Mouse (Mus musculus): ENCODE results near the gene Plk4. TPM values are rescaled to one million over a fixed set of nuclear protein-coding genes. Genes with fewer than 3 reads are reported as not detected.

The Plk4 gene
- 82.3 and 84.7 TPM in 2 replicates for polyA plus RNA-seq (2014; fragmentation: Nextera tagmentation; extraction: Ambion mirVana)

GRCm38 (mm10) chr3:40799530-40800372, at the start of gene Plk4:
Gene Plk4, plus strand, starts transcription at chr3:40800019.
- Histone ChIP-seq H3K27ac (replicated peaks; ENCODE audit: low read depth, low read length) (peak within 1 kb of the TSS; percentile 38), H3K4me1 (ENCODE audit: control insufficient read depth, insufficient read depth, low read length) (peaks cover 3% of the 10 kb centered on the region; the same call in 1 of the 2 replicates), H3K4me3 (ENCODE audit: low read depth, low read length) (peak within 1 kb of the TSS; percentile 94), H3K27me3 (ENCODE audit: control insufficient read depth, insufficient read depth, low read length) (no peaks in the 10 kb centered on the region), H3K4me2 (ENCODE audit: low read depth, severe bottlenecking) (peak within 1 kb of the TSS; percentile 71), H3K36me3 (ENCODE audit: control insufficient read depth, insufficient read depth, low read length) (peaks cover 2% of the 10 kb centered on the region; the same call in 1 of the 2 replicates), H3K9ac (ENCODE audit: low read length) (peak within 1 kb of the TSS; percentile 88), H3K9me3 (ENCODE audit: control insufficient read depth, low read length) (no peaks in the 10 kb centered on the region)
- 3% methylated on average over 66 of the region's 66 CpGs for WGBS
- ATAC-seq (ENCODE audit: insufficient number of reproducible peaks, low FRiP score, low TSS enrichment, low read depth) (peak; percentile 99), DNase-seq (ENCODE audit: low spot score) (peak; percentile 96)

GRCm38 (mm10) chr3:40760746-40761145, 39.1 kb upstream of the Plk4 start:
- no peak overlapping the region for H3K4me3 ChIP-seq (ENCODE audit: low read depth, low read length)
- WGBS = 93% methylated on average over 3 of the region's 3 CpGs
- DNase-seq (ENCODE audit: low spot score) (no peak), ATAC-seq (ENCODE audit: insufficient number of reproducible peaks, low FRiP score, low TSS enrichment, low read depth) (no peak)
- H3K9ac ChIP-seq (ENCODE audit: low read length) = no peak overlapping the region
- H3K27ac ChIP-seq (replicated peaks; ENCODE audit: low read depth, low read length) = no peak overlapping the region
- H3K27me3 ChIP-seq (ENCODE audit: control insufficient read depth, insufficient read depth, low read length) = no peaks in the 10 kb centered on the region
- no peaks in the 10 kb centered on the region for H3K4me1 ChIP-seq (ENCODE audit: control insufficient read depth, insufficient read depth, low read length)
- H3K36me3 ChIP-seq (ENCODE audit: control insufficient read depth, insufficient read depth, low read length) = no peaks in the 10 kb centered on the region
- H3K4me2 ChIP-seq (ENCODE audit: low read depth, severe bottlenecking) = no peak overlapping the region
- H3K9me3 ChIP-seq (ENCODE audit: control insufficient read depth, low read length) = no peaks in the 10 kb centered on the region

GRCm38 (mm10) chr3:40761312-40761711, 38.5 kb upstream of the Plk4 start:
- no peaks in the 10 kb centered on the region for H3K9me3 ChIP-seq (ENCODE audit: control insufficient read depth, low read length)
- H3K4me2 ChIP-seq (ENCODE audit: low read depth, severe bottlenecking) = no peak overlapping the region
- no peak overlapping the region for H3K4me3 ChIP-seq (ENCODE audit: low read depth, low read length)
- no peaks in the 10 kb centered on the region for H3K4me1 ChIP-seq (ENCODE audit: control insufficient read depth, insufficient read depth, low read length)
- H3K36me3 ChIP-seq (ENCODE audit: control insufficient read depth, insufficient read depth, low read length) = no peaks in the 10 kb centered on the region
- H3K27me3 ChIP-seq (ENCODE audit: control insufficient read depth, insufficient read depth, low read length) = no peaks in the 10 kb centered on the region
- ATAC-seq (ENCODE audit: insufficient number of reproducible peaks, low FRiP score, low TSS enrichment, low read depth) (no peak), DNase-seq (ENCODE audit: low spot score) (no peak)
- no peak overlapping the region for H3K9ac ChIP-seq (ENCODE audit: low read length)
- WGBS = 88% methylated on average over 2 of the region's 2 CpGs
- no peak overlapping the region for H3K27ac ChIP-seq (replicated peaks; ENCODE audit: low read depth, low read length)

- Histone ChIP-seq H3K4me2 (ENCODE audit: low read depth, severe bottlenecking) (no peak overlapping the region), H3K27me3 (ENCODE audit: control insufficient read depth, insufficient read depth, low read length) (no peaks in the 10 kb centered on the region), H3K4me3 (ENCODE audit: low read depth, low read length) (no peak overlapping the region), H3K9ac (ENCODE audit: low read length) (no peak overlapping the region), H3K4me1 (ENCODE audit: control insufficient read depth, insufficient read depth, low read length) (no peaks in the 10 kb centered on the region), H3K9me3 (ENCODE audit: control insufficient read depth, low read length) (no peaks in the 10 kb centered on the region), H3K27ac (replicated peaks; ENCODE audit: low read depth, low read length) (no peak overlapping the region), H3K36me3 (ENCODE audit: control insufficient read depth, insufficient read depth, low read length) (no peaks in the 10 kb centered on the region)
- DNase-seq (ENCODE audit: low spot score) (no peak), ATAC-seq (ENCODE audit: insufficient number of reproducible peaks, low FRiP score, low TSS enrichment, low read depth) (no peak)
- WGBS = 95% methylated on average over 2 of the region's 2 CpGs
These were observed 6.0 kb upstream of the Plk4 start for GRCm38 (mm10) chr3:40793783-40794182.

GRCm38 (mm10) chr3:40798054-40798453, 1.8 kb upstream of the Plk4 start:
- ATAC-seq (ENCODE audit: insufficient number of reproducible peaks, low FRiP score, low TSS enrichment, low read depth) (no peak), DNase-seq (ENCODE audit: low spot score) (no peak)
- Histone ChIP-seq H3K27me3 (ENCODE audit: control insufficient read depth, insufficient read depth, low read length) (no peaks in the 10 kb centered on the region), H3K36me3 (ENCODE audit: control insufficient read depth, insufficient read depth, low read length) (peaks cover 2% of the 10 kb centered on the region; the same call in 1 of the 2 replicates), H3K4me1 (ENCODE audit: control insufficient read depth, insufficient read depth, low read length) (peaks cover 3% of the 10 kb centered on the region; the same call in 1 of the 2 replicates), H3K9me3 (ENCODE audit: control insufficient read depth, low read length) (no peaks in the 10 kb centered on the region), H3K4me3 (ENCODE audit: low read depth, low read length) (no peak overlapping the region), H3K9ac (ENCODE audit: low read length) (no peak overlapping the region), H3K4me2 (ENCODE audit: low read depth, severe bottlenecking) (no peak overlapping the region), H3K27ac (replicated peaks; ENCODE audit: low read depth, low read length) (no peak overlapping the region)
- 82% methylated on average over 1 of the region's 1 CpGs for WGBS

- no peak for ATAC-seq (ENCODE audit: insufficient number of reproducible peaks, low FRiP score, low TSS enrichment, low read depth)
- Histone ChIP-seq H3K27ac (replicated peaks; ENCODE audit: low read depth, low read length) (no peak overlapping the region), H3K9me3 (ENCODE audit: control insufficient read depth, low read length) (no peaks in the 10 kb centered on the region), H3K36me3 (ENCODE audit: control insufficient read depth, insufficient read depth, low read length) (peaks cover 2% of the 10 kb centered on the region; the same call in 1 of the 2 replicates), H3K4me3 (ENCODE audit: low read depth, low read length) (no peak overlapping the region), H3K4me2 (ENCODE audit: low read depth, severe bottlenecking) (no peak overlapping the region), H3K27me3 (ENCODE audit: control insufficient read depth, insufficient read depth, low read length) (no peaks in the 10 kb centered on the region), H3K4me1 (ENCODE audit: control insufficient read depth, insufficient read depth, low read length) (peaks cover 3% of the 10 kb centered on the region; the same call in 1 of the 2 replicates), H3K9ac (ENCODE audit: low read length) (no peak overlapping the region)
- DNase-seq (ENCODE audit: low spot score) = peak; percentile 54
- 39% methylated on average over 7 of the region's 7 CpGs for WGBS
These were observed 1.3 kb upstream of the Plk4 start for GRCm38 (mm10) chr3:40798500-40798899.

DNA sequence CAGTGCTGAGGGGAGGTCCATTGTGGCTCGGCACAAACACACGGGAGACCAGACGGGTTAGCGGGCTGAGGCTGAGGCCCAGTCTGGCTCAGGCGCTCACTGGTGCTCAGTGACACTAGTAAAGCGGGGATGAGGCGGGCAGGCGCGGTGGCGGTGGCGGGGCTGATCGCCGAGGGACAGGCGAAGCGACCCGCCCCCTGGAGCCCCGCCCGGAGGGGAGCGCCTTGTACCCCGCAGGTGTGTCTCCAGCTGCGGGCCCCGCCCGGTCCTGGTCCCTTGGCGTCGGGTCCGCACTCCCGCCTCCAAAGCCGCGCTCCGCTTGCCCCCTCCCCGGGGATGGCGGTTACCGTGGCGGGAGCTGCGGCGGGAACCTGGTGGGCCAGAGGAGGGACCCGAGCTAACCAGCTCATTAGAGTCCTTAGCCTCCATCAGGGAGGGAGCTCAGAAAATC, 579 bp downstream of the Plk4 start:
- Histone ChIP-seq H3K27me3 (ENCODE audit: control insufficient read depth, insufficient read depth, low read length) (no peaks in the 10 kb centered on the region), H3K4me1 (ENCODE audit: control insufficient read depth, insufficient read depth, low read length) (peaks cover 3% of the 10 kb centered on the region; the same call in 1 of the 2 replicates), H3K36me3 (ENCODE audit: control insufficient read depth, insufficient read depth, low read length) (peaks cover 2% of the 10 kb centered on the region; the same call in 1 of the 2 replicates), H3K4me2 (ENCODE audit: low read depth, severe bottlenecking) (peak overlapping the region; percentile 71), H3K9me3 (ENCODE audit: control insufficient read depth, low read length) (no peaks in the 10 kb centered on the region), H3K4me3 (ENCODE audit: low read depth, low read length) (peak overlapping the region; percentile 94), H3K27ac (replicated peaks; ENCODE audit: low read depth, low read length) (peak overlapping the region; percentile 38), H3K9ac (ENCODE audit: low read length) (peak overlapping the region; percentile 88)
- ATAC-seq (ENCODE audit: insufficient number of reproducible peaks, low FRiP score, low TSS enrichment, low read depth) (peak; percentile 81; the same call in 1 of the 2 replicates), DNase-seq (ENCODE audit: low spot score) (no peak)
- WGBS = 0% methylated on average over 19 of the region's 37 CpGs

GRCm38 (mm10) chr3:40806871-40807270, 7.1 kb downstream of the Plk4 start:
- no peaks in the 10 kb centered on the region for H3K27me3 ChIP-seq (ENCODE audit: control insufficient read depth, insufficient read depth, low read length)
- H3K27ac ChIP-seq (replicated peaks; ENCODE audit: low read depth, low read length) = no peak overlapping the region
- H3K4me2 ChIP-seq (ENCODE audit: low read depth, severe bottlenecking) = no peak overlapping the region
- H3K4me1 ChIP-seq (ENCODE audit: control insufficient read depth, insufficient read depth, low read length) = no peaks in the 10 kb centered on the region
- no peak overlapping the region for H3K9ac ChIP-seq (ENCODE audit: low read length)
- DNase-seq (ENCODE audit: low spot score) (no peak), ATAC-seq (ENCODE audit: insufficient number of reproducible peaks, low FRiP score, low TSS enrichment, low read depth) (no peak)
- peaks cover 14% of the 10 kb centered on the region for H3K36me3 ChIP-seq (ENCODE audit: control insufficient read depth, insufficient read depth, low read length)
- no peak overlapping the region for H3K4me3 ChIP-seq (ENCODE audit: low read depth, low read length)
- 61% methylated on average over 2 of the region's 2 CpGs for WGBS
- no peaks in the 10 kb centered on the region for H3K9me3 ChIP-seq (ENCODE audit: control insufficient read depth, low read length)

Data from limb, embryonic 11.5 days (tissue).